In the genomic region with DNA sequence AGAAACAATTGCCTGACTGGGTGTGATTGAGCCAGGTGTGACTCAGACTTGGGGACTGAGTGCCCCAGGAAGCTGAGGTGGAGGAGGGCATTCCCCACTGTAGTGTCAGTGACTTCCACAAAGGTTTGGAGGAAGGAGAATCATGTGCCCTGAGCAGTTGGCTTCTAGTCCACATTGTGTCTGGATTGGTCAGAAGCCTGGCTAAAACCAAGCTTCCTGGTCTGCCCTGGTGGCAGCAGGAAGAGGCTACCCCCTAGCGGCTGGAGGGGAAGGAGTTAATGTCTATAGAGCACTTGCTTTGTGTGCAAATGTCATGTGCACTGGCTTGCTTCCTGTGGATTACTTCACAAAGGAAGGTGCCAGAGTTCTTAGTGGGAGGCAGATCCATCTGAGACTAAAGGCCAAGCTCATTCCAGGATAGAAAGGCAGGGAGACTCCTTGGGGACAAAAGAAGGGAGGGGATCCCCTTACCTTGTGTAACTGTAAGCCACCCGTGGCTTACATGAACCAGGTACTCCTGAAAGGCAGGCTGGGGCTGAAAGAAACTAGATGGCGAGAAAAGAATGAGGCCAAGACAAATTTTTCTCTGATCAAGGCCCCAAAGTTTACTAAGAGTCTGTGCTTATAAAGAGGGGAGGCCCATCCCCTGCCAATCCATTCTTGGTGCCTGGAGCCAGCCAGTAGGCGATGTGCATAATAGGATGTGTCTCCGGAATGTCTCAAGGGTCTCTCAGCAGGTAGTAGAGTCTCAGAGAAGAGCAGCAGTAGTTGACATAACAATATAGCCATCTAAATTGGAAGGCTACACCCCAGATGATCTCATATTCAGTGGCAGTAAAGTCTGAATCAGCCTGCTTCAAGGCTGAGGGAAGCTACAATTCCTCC, we compare ENCODE assay signal across 7 mouse cellular contexts. TPM values are rescaled to one million over a fixed set of nuclear protein-coding genes. Genes with fewer than 3 reads are reported as not detected.
DNase-seq lines count a peak whose midpoint lies in the region; ATAC-seq and TF ChIP-seq lines count a peak whose summit lies in the region.
"Not testable (repeated sequence)": the region's sequence is repeated elsewhere in the genome, so short reads cannot be mapped to it uniquely, and the experiment has no call there.

No protein-coding gene starts in this region.

- peak; percentile 30; the same call in 1 of the 2 replicates for TF ChIP-seq CTCF in bone marrow macrophage, adult 2 months (IDR thresholded peaks at IDR 0.05; ENCODE audit: low read depth, low read length)
- 0 out of 2 replicates have a peak, but pooled peaks have one; percentile 32 for TF ChIP-seq CTCF in thymus, adult 2 months (IDR thresholded peaks at IDR 0.05; ENCODE audit: borderline replicate concordance, control insufficient read depth, extremely low read depth, insufficient read depth, low read length, poor library complexity)

- not testable (repeated sequence) for H3K27me3 ChIP-seq in intestine, embryonic 16.5 days (replicated peaks; ENCODE audit: control insufficient read depth, insufficient read depth, low read length); limb, embryonic 11.5 days (ENCODE audit: control insufficient read depth, insufficient read depth, low read length); thymus, adult 2 months (ENCODE audit: control insufficient read depth, insufficient read depth, low read length)

- not testable (repeated sequence) for H3K36me3 ChIP-seq in intestine, embryonic 16.5 days (ENCODE audit: control insufficient read depth, insufficient read depth, low read length); limb, embryonic 11.5 days (ENCODE audit: control insufficient read depth, insufficient read depth, low read length)
- H3K36me3 ChIP-seq in thymus, adult 2 months (ENCODE audit: control insufficient read depth, insufficient read depth, low read length): peaks cover 26% of the 10 kb centered on the region

- H3K27ac ChIP-seq in bone marrow macrophage, adult 2 months (ENCODE audit: insufficient read depth, low read depth, low read length): peak overlapping the region; percentile 87
- H3K27ac ChIP-seq in intestine, embryonic 16.5 days (ENCODE audit: low read length); limb, embryonic 11.5 days (replicated peaks; ENCODE audit: low read depth, low read length); thymus, adult 2 months (ENCODE audit: control insufficient read depth, insufficient read depth, low read length): not testable (repeated sequence)

- H3K9me3 ChIP-seq in intestine, embryonic 16.5 days (ENCODE audit: control insufficient read depth, low read length); limb, embryonic 11.5 days (ENCODE audit: control insufficient read depth, low read length): not testable (repeated sequence)

- H3K4me2 ChIP-seq in intestine, embryonic 16.5 days (ENCODE audit: low read depth, low read length); limb, embryonic 11.5 days (ENCODE audit: low read depth, severe bottlenecking): not testable (repeated sequence)

- not testable (repeated sequence) for H3K9ac ChIP-seq in intestine, embryonic 16.5 days (ENCODE audit: low read depth, low read length); limb, embryonic 11.5 days (ENCODE audit: low read length)

- 84% methylated on average over 5 of the region's 5 CpGs for WGBS in intestine, embryonic 16.5 days
- 84% methylated on average over 5 of the region's 5 CpGs for whole genome bisulfite sequencing in limb, embryonic 11.5 days
- WGBS in thymus, adult 2 months: 79% methylated on average over 5 of the region's 5 CpGs

- intact Hi-C loops in gastrocnemius, postnatal 14 days (cut with DNase I; ENCODE audit: low total_unique reads): not testable (repeated sequence)

- not testable (repeated sequence) for H3K4me3 ChIP-seq in bone marrow macrophage, adult 2 months (ENCODE audit: insufficient read depth, low read length); intestine, embryonic 16.5 days (ENCODE audit: low read length); limb, embryonic 11.5 days (ENCODE audit: low read depth, low read length); thymus, adult 2 months (ENCODE audit: control insufficient read depth, insufficient read depth, low read length)

- peaks cover 22% of the 10 kb centered on the region for H3K4me1 ChIP-seq in bone marrow macrophage, adult 2 months (ENCODE audit: control insufficient read depth, insufficient read depth, low read length)
- not testable (repeated sequence) for H3K4me1 ChIP-seq in intestine, embryonic 16.5 days (ENCODE audit: control insufficient read depth, insufficient read depth, low read length); limb, embryonic 11.5 days (ENCODE audit: control insufficient read depth, insufficient read depth, low read length); thymus, adult 2 months (replicated peaks; ENCODE audit: control insufficient read depth, insufficient read depth, low read length)

- ATAC-seq in intestine, embryonic 16.5 days: peak; percentile 40; the same call in 1 of the 2 replicates
- not testable (repeated sequence) for ATAC-seq in limb, embryonic 11.5 days (ENCODE audit: insufficient number of reproducible peaks, low FRiP score, low TSS enrichment, low read depth)

- not testable (repeated sequence) for TF ChIP-seq POLR2A in bone marrow macrophage, adult 2 months (IDR thresholded peaks at IDR 0.05; ENCODE audit: borderline replicate concordance, low read depth, low read length); thymus, adult 2 months (IDR thresholded peaks at IDR 0.05; ENCODE audit: control insufficient read depth, extremely low read depth, insufficient read depth, low read length, poor library complexity)

- peak; percentile 57 for DNase-seq in Muller cell, postnatal 12 days (ENCODE audit: inconsistent ontology term)
- DNase-seq in gastrocnemius, postnatal 14 days: peak; percentile 19
- DNase-seq in limb, embryonic 11.5 days (ENCODE audit: low spot score): peak; percentile 19
- peak; percentile 54 to 56 for DNase-seq in lung, postnatal 4 days
- peak; percentile 65 for DNase-seq in thymus, adult 2 months

RNA-seq across cellular contexts. Expression of a gene that starts 33.5 kb away (rescaled TPM):
- polyA plus RNA-seq in bone marrow macrophage, adult 2 months (2012; ENCODE audit: insufficient read depth, insufficient read length, missing spikeins): 97.4 and 98.2 TPM in 2 replicates
- total RNA-seq in gastrocnemius, postnatal 14 days (2021): 1 to 10 TPM; 6.6 to 8.0 TPM
- 54.3 and 56.4 TPM in 2 replicates for polyA plus RNA-seq in intestine, embryonic 16.5 days (2015; fragmentation: Nextera tagmentation; extraction: Ambion mirVana)
- polyA plus RNA-seq in limb, embryonic 11.5 days (2014; fragmentation: Nextera tagmentation; extraction: Ambion mirVana): 18.8 and 18.9 TPM in 2 replicates
- polyA plus RNA-seq in thymus, adult 2 months (2012; rRNA removed): 12.0 and 12.3 TPM in 2 replicates

RNA-seq across cellular contexts. Expression of a gene that starts 50.3 kb away (rescaled TPM):
- polyA plus RNA-seq in bone marrow macrophage, adult 2 months (2012; ENCODE audit: insufficient read depth, insufficient read length, missing spikeins): 95.8 and 102 TPM in 2 replicates
- total RNA-seq in gastrocnemius, postnatal 14 days (2021): 10 to 100 TPM; 32.9 to 43.5 TPM
- 25.6 and 28.2 TPM in 2 replicates for polyA plus RNA-seq in intestine, embryonic 16.5 days (2015; fragmentation: Nextera tagmentation; extraction: Ambion mirVana)
- 25.6 and 27.4 TPM in 2 replicates for polyA plus RNA-seq in limb, embryonic 11.5 days (2014; fragmentation: Nextera tagmentation; extraction: Ambion mirVana)
- polyA plus RNA-seq in thymus, adult 2 months (2012; rRNA removed): 78.4 and 83.9 TPM in 2 replicates
